Mouse (Mus musculus) ES-Bruce4 (cell line): ENCODE results near the gene Anks1. TPM values are rescaled to one million over a fixed set of nuclear protein-coding genes. Genes with fewer than 3 reads are reported as not detected.

Source experiments
- H3K27ac ChIP-seq: 2 replicates; pipeline ENCODE4 v1.5.1; 2012; ENCODE audit warnings: low read length, inconsistent platforms; ENCODE audit not compliant: insufficient read depth
- H3K27me3 ChIP-seq: 2 replicates; pipeline ENCODE4 v1.6.1; 2012; ENCODE audit warnings: mild to moderate bottlenecking, low read length, inconsistent platforms; ENCODE audit not compliant: control insufficient read depth, poor library complexity, insufficient read depth, severe bottlenecking
- H3K36me3 ChIP-seq: 2 replicates; pipeline ENCODE4 v1.6.1; 2012; ENCODE audit warnings: inconsistent platforms, mild to moderate bottlenecking, low read length, moderate library complexity; ENCODE audit not compliant: control insufficient read depth, poor library complexity, insufficient read depth, severe bottlenecking
- H3K4me1 ChIP-seq: one replicate; pipeline ENCODE4 v1.8.1; 2011; ENCODE audit warnings: low read length; ENCODE audit not compliant: control insufficient read depth, insufficient read depth
- H3K4me3 ChIP-seq: 2 replicates; pipeline ENCODE4 v1.5.1; 2011; ENCODE audit warnings: low read depth, mild to moderate bottlenecking, low read length
- H3K9ac ChIP-seq: 2 replicates; pipeline ENCODE4 v1.6.1; 2012; ENCODE audit warnings: low read depth, mild to moderate bottlenecking, inconsistent platforms; ENCODE audit not compliant: poor library complexity, severe bottlenecking
- H3K9me3 ChIP-seq: replicated peaks from 2 replicates; pipeline ENCODE4 v1.6.1; 2012; ENCODE audit warnings: mild to moderate bottlenecking, low read length, inconsistent platforms; ENCODE audit not compliant: control insufficient read depth, poor library complexity, insufficient read depth, severe bottlenecking
- CTCF ChIP-seq: IDR thresholded peaks from one replicate; pipeline ENCODE4 v1.8.1; 2011; ENCODE audit warnings: low read depth, low read length
- EP300 ChIP-seq: IDR thresholded peaks from 2 replicates; pipeline ENCODE4 v1.6.1; 2011; ENCODE audit warnings: low read depth, low read length; ENCODE audit not compliant: insufficient read depth
- POLR2A ChIP-seq: IDR thresholded peaks from one replicate; pipeline ENCODE4 v1.8.1; 2011; ENCODE audit warnings: low read length; ENCODE audit not compliant: insufficient read depth
- polyA plus RNA-seq: library from polyadenylated mRNA; stranded (reverse); fragments of >200 nt; gene quantifications from 2 replicates; pipeline ENCODE4 v1.2.4, GENCODE M21; 2011; ENCODE audit warnings: low read depth; ENCODE audit not compliant: missing spikeins, insufficient read depth, insufficient read length

Gene Anks1
- polyA plus RNA-seq, 1 experiment: 23.7 TPM

DNA sequence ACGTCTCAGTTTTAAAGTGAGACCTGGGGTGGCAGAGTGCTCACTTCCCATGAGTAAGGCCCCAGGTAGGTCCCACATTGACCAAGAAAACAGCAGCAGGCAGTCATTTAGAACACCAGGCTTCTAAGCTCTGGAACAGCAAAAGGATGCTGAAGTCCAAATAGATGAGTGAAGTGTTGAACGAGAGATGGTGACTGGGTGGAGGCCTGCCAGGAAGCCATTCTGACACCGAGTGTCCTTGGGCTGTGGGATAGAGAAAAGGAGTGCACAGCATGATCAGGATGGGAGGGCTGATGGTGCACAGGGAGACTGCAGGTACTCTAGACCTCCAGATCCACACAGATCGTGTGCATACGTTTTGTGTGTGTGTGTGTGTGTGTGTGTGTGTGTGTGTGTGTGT, 32.1 kb downstream of the Anks1 start:
- H3K9me3 ChIP-seq: no peaks in the 10 kb centered on the region

DNA sequence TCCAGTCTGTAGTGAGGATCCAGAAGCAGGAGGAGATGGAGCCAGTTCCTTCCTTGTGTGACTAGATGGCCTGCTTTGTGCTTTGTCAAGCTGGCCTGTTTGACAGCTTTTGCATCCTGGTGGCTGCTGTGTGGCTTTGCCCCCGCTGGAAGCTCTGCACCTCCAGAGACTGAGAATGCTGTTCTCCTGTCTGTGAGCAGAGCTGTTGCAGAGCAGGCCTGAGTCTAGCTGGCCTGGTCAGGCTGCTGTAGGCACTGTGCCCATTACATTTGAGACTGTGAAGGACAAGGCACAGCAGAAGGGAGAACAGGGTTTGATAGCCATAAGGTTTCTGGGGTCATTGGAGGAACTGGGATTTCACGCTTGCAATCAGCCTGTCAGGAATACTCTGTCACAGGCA, 32.6 kb downstream of the Anks1 start:
- Histone ChIP-seq H3K27me3 (no peaks in the 10 kb centered on the region), H3K36me3 (no peaks in the 10 kb centered on the region), H3K4me3 (no peak overlapping the region), H3K4me1 (peaks cover 8% of the 10 kb centered on the region), H3K27ac (no peak overlapping the region), H3K9ac (no peak overlapping the region), H3K9me3 (no peaks in the 10 kb centered on the region)
- TF ChIP-seq EP300: no peak

More for the DNA sequence above, 32.1 kb downstream of the Anks1 start:
- peak overlapping the region; percentile 24 for H3K27ac ChIP-seq
- no peaks in the 10 kb centered on the region for H3K36me3 ChIP-seq
- H3K4me3 ChIP-seq: no peak overlapping the region
- H3K9ac ChIP-seq: no peak overlapping the region
- TF ChIP-seq CTCF: no peak
- TF ChIP-seq EP300: peak; percentile 48; the same call in 1 of the 2 replicates
- no peak for TF ChIP-seq POLR2A
- no peaks in the 10 kb centered on the region for H3K27me3 ChIP-seq
- H3K4me1 ChIP-seq: peaks cover 8% of the 10 kb centered on the region

DNA sequence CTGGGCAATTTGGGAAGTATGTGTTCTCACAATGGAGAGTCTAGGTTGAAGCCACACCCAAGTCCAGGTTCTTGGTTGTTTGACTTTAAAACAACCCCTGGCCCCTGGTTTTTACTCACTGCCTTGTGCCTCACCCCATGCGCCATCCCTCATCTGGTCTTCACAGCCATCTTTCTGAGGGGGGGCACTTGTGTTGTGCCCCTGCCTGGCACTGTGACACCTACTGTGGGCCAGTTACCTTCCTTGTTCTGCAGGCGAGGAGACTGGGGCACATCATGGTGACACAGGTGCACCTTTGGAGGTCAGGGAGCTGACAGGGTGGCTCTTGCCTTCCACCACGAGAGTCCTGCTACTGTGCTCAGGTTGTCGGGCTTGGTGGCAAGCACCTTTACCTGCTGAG, 33.0 kb downstream of the Anks1 start:
- Histone ChIP-seq H3K9me3 (no peaks in the 10 kb centered on the region), H3K4me1 (peaks cover 8% of the 10 kb centered on the region)

DNA sequence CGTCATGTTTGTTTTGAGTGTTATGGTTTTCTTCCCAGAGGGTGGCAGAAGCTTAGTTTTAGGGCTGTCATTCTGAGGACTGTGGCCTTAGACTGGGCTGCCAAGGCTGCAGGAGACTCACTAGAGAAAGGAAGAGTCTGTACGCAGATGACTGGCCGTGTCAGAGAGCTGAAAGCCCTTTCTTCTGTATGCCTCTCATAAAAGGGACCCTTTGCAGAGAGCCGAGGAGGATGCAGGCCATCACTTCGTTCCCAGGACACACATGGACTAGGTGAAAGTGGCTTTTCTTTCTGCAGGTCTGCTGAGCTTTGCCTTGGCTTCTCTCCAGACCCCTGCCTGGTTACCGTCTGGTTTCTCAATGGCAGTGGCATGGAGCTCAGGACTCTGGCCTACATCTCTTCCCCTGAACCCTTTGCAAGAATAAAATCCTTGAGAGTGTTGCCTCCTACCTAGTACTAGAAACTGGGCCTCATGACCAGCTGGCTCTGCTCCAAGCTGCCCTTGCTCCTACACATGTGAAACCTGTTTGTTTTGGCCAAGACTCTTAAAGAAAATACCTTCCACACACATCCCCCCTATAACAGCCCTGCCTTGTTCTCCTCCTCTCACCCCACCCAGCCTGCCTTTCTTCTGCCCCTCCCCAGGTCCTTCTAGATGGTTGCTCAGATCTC, 36.6 kb downstream of the Anks1 start:
- Histone ChIP-seq H3K27ac (no peak overlapping the region), H3K36me3 (no peaks in the 10 kb centered on the region), H3K9ac (no peak overlapping the region), H3K27me3 (no peaks in the 10 kb centered on the region), H3K4me1 (peaks cover 6% of the 10 kb centered on the region), H3K9me3 (no peaks in the 10 kb centered on the region), H3K4me3 (no peak overlapping the region)
- TF ChIP-seq EP300 (no peak), CTCF (no peak), POLR2A (no peak)

More for the DNA sequence above, 33.0 kb downstream of the Anks1 start:
- Histone ChIP-seq H3K9ac (no peak overlapping the region), H3K36me3 (no peaks in the 10 kb centered on the region), H3K27ac (no peak overlapping the region), H3K4me3 (no peak overlapping the region), H3K27me3 (no peaks in the 10 kb centered on the region)
- TF ChIP-seq EP300: no peak
- no peak for TF ChIP-seq POLR2A
- TF ChIP-seq CTCF: no peak

DNA sequence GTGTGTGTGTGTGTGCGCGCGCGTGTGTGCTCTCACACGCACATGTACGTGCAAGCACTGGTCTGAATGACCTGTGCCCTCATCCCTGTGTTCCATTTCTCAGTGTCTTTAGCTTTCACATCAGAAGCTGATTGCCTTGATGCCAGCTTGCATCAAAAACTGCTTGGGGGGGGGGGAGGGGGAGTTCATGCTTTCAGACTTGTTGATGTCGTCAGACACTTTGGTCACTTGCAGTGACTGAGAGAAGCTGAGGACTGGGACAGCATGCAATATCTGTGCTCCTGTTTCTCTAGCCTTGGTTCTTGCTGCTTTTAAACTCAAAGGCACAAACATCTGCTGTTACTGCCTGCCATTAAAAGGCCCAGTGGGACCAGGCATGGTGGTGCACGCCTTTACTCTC, 37.3 kb downstream of the Anks1 start:
- no peak overlapping the region for H3K27ac ChIP-seq
- H3K4me3 ChIP-seq: no peak overlapping the region
- no peak overlapping the region for H3K9ac ChIP-seq
- no peaks in the 10 kb centered on the region for H3K36me3 ChIP-seq
- peaks cover 3% of the 10 kb centered on the region for H3K4me1 ChIP-seq
- no peak for TF ChIP-seq CTCF
- no peak for TF ChIP-seq EP300
- no peak for TF ChIP-seq POLR2A
- no peaks in the 10 kb centered on the region for H3K27me3 ChIP-seq
- H3K9me3 ChIP-seq: no peaks in the 10 kb centered on the region

DNA sequence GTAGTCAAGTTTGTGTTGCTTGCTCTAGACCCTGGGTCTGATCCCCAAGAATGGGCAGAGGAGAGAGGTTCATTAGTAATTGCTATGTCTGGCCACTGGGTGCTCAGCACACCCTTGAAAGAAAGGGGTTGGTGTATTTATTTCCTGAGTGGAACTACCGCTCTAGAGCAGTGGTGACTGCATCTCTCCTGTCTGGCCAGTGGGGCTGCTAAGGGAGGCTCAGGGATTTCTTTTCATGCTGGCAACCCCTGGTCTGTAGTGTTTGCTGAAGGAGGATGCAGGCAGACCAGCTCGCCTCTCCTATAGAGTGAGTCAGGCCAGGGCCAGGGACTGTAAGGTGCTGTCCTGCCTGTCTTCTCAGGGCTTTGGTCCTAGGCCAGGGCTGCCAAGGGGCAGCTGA, 38.0 kb downstream of the Anks1 start:
- no peak overlapping the region for H3K4me3 ChIP-seq
- no peak overlapping the region for H3K27ac ChIP-seq
- H3K9ac ChIP-seq: no peak overlapping the region
- H3K27me3 ChIP-seq: no peaks in the 10 kb centered on the region
- H3K36me3 ChIP-seq: no peaks in the 10 kb centered on the region
- no peaks in the 10 kb centered on the region for H3K4me1 ChIP-seq
- TF ChIP-seq POLR2A (no peak), CTCF (no peak), EP300 (no peak)
- H3K9me3 ChIP-seq: no peaks in the 10 kb centered on the region
